Mouse (Mus musculus): ENCODE data around the gene T. TPM values are rescaled to one million over a fixed set of nuclear protein-coding genes. Genes with fewer than 3 reads are reported as not detected.
A peak's percentile ranks its signal among the peaks of the same experiment; 100 is the strongest.

The T gene
- total and polyA plus RNA-seq, 2 experiments: not detected

- peaks cover 3% of the 10 kb centered on the region; the same call in 1 of the 2 replicates for H3K27me3 ChIP-seq (ENCODE audit: control insufficient read depth, insufficient read depth, low read length)
- no peak for DNase-seq (ENCODE audit: extremely low read depth, low read depth, low spot score)
- no peaks in the 10 kb centered on the region for H3K79me2 ChIP-seq (ENCODE audit: control insufficient read depth, insufficient read depth, low read length)
- H3K4me3 ChIP-seq (ENCODE audit: insufficient read depth, low read depth, low read length): no peak overlapping the region
- H3K4me1 ChIP-seq (ENCODE audit: control insufficient read depth, insufficient read depth, low read length): no peaks in the 10 kb centered on the region
- TF ChIP-seq POLR2A (IDR thresholded peaks at IDR 0.05; ENCODE audit: extremely low read depth, insufficient read depth, low read length): no peak
- no peak overlapping the region for H3K27ac ChIP-seq (replicated peaks; ENCODE audit: insufficient read depth, low read depth, low read length)
- H3K36me3 ChIP-seq (ENCODE audit: control insufficient read depth, insufficient read depth, low read length): no peaks in the 10 kb centered on the region
- no peak overlapping the region for H3K9ac ChIP-seq (ENCODE audit: low read depth, low read length)
- WGBS: 66% methylated on average over 7 of the region's 7 CpGs
These were observed 21.4 kb downstream of the T start for GRCm38 (mm10) chr17:8455601-8456000.

DNA sequence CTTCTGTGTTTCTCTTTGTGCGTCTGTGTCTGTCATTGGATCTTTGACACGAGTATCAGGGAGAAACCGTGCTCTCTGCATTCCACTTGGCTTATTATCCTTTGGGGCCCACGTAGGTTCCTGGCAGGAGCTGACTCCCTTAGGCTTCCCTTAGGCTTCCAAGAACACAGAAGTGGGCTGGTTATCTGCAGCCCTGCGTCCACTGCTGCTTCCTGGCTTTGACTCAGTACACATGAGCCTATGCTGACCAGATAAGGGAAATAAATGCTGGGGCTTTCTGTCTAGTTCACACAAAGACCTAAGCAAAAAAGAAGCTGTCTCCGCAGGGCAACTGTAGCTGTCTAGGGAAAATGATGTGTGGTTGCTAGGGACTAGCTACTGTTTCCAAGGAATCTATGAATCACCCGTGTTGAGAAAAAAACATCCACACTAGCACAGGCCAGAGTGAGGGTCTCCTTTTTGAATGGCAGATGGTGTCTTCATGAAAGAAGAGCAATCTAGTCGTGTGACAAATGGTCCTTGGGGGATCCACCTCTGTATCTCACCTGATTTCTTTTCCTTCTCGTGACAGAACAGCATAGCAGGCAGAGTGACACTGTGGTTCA lies 22.7 kb downstream of the T start:
- Histone ChIP-seq H3K79me2 (ENCODE audit: control insufficient read depth, insufficient read depth, low read length) (no peaks in the 10 kb centered on the region), H3K27me3 (ENCODE audit: control insufficient read depth, insufficient read depth, low read length) (peaks cover 3% of the 10 kb centered on the region; the same call in 1 of the 2 replicates), H3K9ac (ENCODE audit: low read depth, low read length) (no peak overlapping the region), H3K27ac (replicated peaks; ENCODE audit: insufficient read depth, low read depth, low read length) (no peak overlapping the region), H3K36me3 (ENCODE audit: control insufficient read depth, insufficient read depth, low read length) (no peaks in the 10 kb centered on the region), H3K4me1 (ENCODE audit: control insufficient read depth, insufficient read depth, low read length) (no peaks in the 10 kb centered on the region), H3K4me3 (ENCODE audit: insufficient read depth, low read depth, low read length) (no peak overlapping the region)
- 46% methylated on average over 9 of the region's 9 CpGs for WGBS
- TF ChIP-seq CTCF (IDR thresholded peaks at IDR 0.05; ENCODE audit: low read depth, low read length) (no peak), POLR2A (IDR thresholded peaks at IDR 0.05; ENCODE audit: extremely low read depth, insufficient read depth, low read length) (no peak)
- no peak for DNase-seq (ENCODE audit: extremely low read depth, low read depth, low spot score)

GRCm38 (mm10) chr17:8461568-8461967 lies 27.3 kb downstream of the T start:
- Histone ChIP-seq H3K27ac (replicated peaks; ENCODE audit: insufficient read depth, low read depth, low read length) (no peak overlapping the region), H3K4me1 (ENCODE audit: control insufficient read depth, insufficient read depth, low read length) (no peaks in the 10 kb centered on the region), H3K79me2 (ENCODE audit: control insufficient read depth, insufficient read depth, low read length) (no peaks in the 10 kb centered on the region), H3K4me3 (ENCODE audit: insufficient read depth, low read depth, low read length) (no peak overlapping the region), H3K9ac (ENCODE audit: low read depth, low read length) (no peak overlapping the region), H3K36me3 (ENCODE audit: control insufficient read depth, insufficient read depth, low read length) (no peaks in the 10 kb centered on the region), H3K27me3 (ENCODE audit: control insufficient read depth, insufficient read depth, low read length) (no peaks in the 10 kb centered on the region)
- peak; percentile 4 for DNase-seq (ENCODE audit: extremely low read depth, low read depth, low spot score)
- 3% methylated on average over 4 of the region's 4 CpGs for WGBS
- TF ChIP-seq POLR2A (IDR thresholded peaks at IDR 0.05; ENCODE audit: extremely low read depth, insufficient read depth, low read length): no peak
- TF ChIP-seq CTCF (IDR thresholded peaks at IDR 0.05; ENCODE audit: low read depth, low read length): peak; percentile 76

GRCm38 (mm10) chr17:8463482-8464128 lies 29.4 kb downstream of the T start:
- Histone ChIP-seq H3K36me3 (ENCODE audit: control insufficient read depth, insufficient read depth, low read length) (no peaks in the 10 kb centered on the region), H3K4me1 (ENCODE audit: control insufficient read depth, insufficient read depth, low read length) (no peaks in the 10 kb centered on the region), H3K27me3 (ENCODE audit: control insufficient read depth, insufficient read depth, low read length) (no peaks in the 10 kb centered on the region), H3K79me2 (ENCODE audit: control insufficient read depth, insufficient read depth, low read length) (no peaks in the 10 kb centered on the region), H3K4me3 (ENCODE audit: insufficient read depth, low read depth, low read length) (no peak overlapping the region), H3K9ac (ENCODE audit: low read depth, low read length) (no peak overlapping the region), H3K27ac (replicated peaks; ENCODE audit: insufficient read depth, low read depth, low read length) (no peak overlapping the region)
- TF ChIP-seq CTCF (IDR thresholded peaks at IDR 0.05; ENCODE audit: low read depth, low read length) (peak; percentile 85), POLR2A (IDR thresholded peaks at IDR 0.05; ENCODE audit: extremely low read depth, insufficient read depth, low read length) (no peak)
- WGBS: 23% methylated on average over 9 of the region's 9 CpGs
- peak; percentile 48 for DNase-seq (ENCODE audit: extremely low read depth, low read depth, low spot score)

GRCm38 (mm10) chr17:8467771-8468170 lies 33.5 kb downstream of the T start:
- no peak overlapping the region for H3K27ac ChIP-seq (replicated peaks; ENCODE audit: insufficient read depth, low read depth, low read length)
- TF ChIP-seq CTCF (IDR thresholded peaks at IDR 0.05; ENCODE audit: low read depth, low read length): no peak
- no peak for TF ChIP-seq POLR2A (IDR thresholded peaks at IDR 0.05; ENCODE audit: extremely low read depth, insufficient read depth, low read length)
- H3K4me1 ChIP-seq (ENCODE audit: control insufficient read depth, insufficient read depth, low read length): no peaks in the 10 kb centered on the region
- no peaks in the 10 kb centered on the region for H3K36me3 ChIP-seq (ENCODE audit: control insufficient read depth, insufficient read depth, low read length)
- no peak overlapping the region for H3K9ac ChIP-seq (ENCODE audit: low read depth, low read length)
- DNase-seq (ENCODE audit: extremely low read depth, low read depth, low spot score): no peak
- H3K79me2 ChIP-seq (ENCODE audit: control insufficient read depth, insufficient read depth, low read length): no peaks in the 10 kb centered on the region
- H3K4me3 ChIP-seq (ENCODE audit: insufficient read depth, low read depth, low read length): no peak overlapping the region
- WGBS: 73% methylated on average over 3 of the region's 3 CpGs
- H3K27me3 ChIP-seq (ENCODE audit: control insufficient read depth, insufficient read depth, low read length): peaks cover 8% of the 10 kb centered on the region; the same call in 1 of the 2 replicates

GRCm38 (mm10) chr17:8468716-8469344 lies 34.6 kb downstream of the T start:
- no peak overlapping the region for H3K4me3 ChIP-seq (ENCODE audit: insufficient read depth, low read depth, low read length)
- TF ChIP-seq CTCF (IDR thresholded peaks at IDR 0.05; ENCODE audit: low read depth, low read length): peak; percentile 87
- TF ChIP-seq POLR2A (IDR thresholded peaks at IDR 0.05; ENCODE audit: extremely low read depth, insufficient read depth, low read length): no peak
- peaks cover 8% of the 10 kb centered on the region; the same call in 1 of the 2 replicates for H3K27me3 ChIP-seq (ENCODE audit: control insufficient read depth, insufficient read depth, low read length)
- DNase-seq (ENCODE audit: extremely low read depth, low read depth, low spot score): peak; percentile 34
- no peaks in the 10 kb centered on the region for H3K79me2 ChIP-seq (ENCODE audit: control insufficient read depth, insufficient read depth, low read length)
- no peaks in the 10 kb centered on the region for H3K4me1 ChIP-seq (ENCODE audit: control insufficient read depth, insufficient read depth, low read length)
- H3K27ac ChIP-seq (replicated peaks; ENCODE audit: insufficient read depth, low read depth, low read length): no peak overlapping the region
- H3K36me3 ChIP-seq (ENCODE audit: control insufficient read depth, insufficient read depth, low read length): no peaks in the 10 kb centered on the region
- no peak overlapping the region for H3K9ac ChIP-seq (ENCODE audit: low read depth, low read length)
- WGBS: 15% methylated on average over 19 of the region's 19 CpGs
